Mouse (Mus musculus) midbrain, embryonic 10.5 days (tissue): ENCODE results near the gene 1700066M21Rik. TPM values are rescaled to one million over a fixed set of nuclear protein-coding genes. Genes with fewer than 3 reads are reported as not detected.

Source experiments
- DNase-seq: peaks from one replicate; pipeline ENCODE4 v3.0.0-alpha.2; 2017; ENCODE audit warnings: low spot score
- H3K27ac ChIP-seq: fragments of 300-500 bp; sonication (generic); replicated peaks from 2 replicates; pipeline ENCODE4 v1.5.1; 2016; ENCODE audit warnings: mild to moderate bottlenecking
- H3K27me3 ChIP-seq: fragments of 300-500 bp; sonication (generic); 2 replicates; pipeline ENCODE4 v1.6.1; 2016; ENCODE audit warnings: low read depth, mild to moderate bottlenecking; ENCODE audit not compliant: poor library complexity, severe bottlenecking
- H3K36me3 ChIP-seq: fragments of 300-500 bp; sonication (generic); 2 replicates; pipeline ENCODE4 v1.6.1; 2016; ENCODE audit warnings: mild to moderate bottlenecking, moderate library complexity
- H3K4me1 ChIP-seq: fragments of 300-500 bp; sonication (generic); 2 replicates; pipeline ENCODE4 v1.6.1; 2016
- H3K4me3 ChIP-seq: fragments of 300-500 bp; sonication (generic); 2 replicates; pipeline ENCODE4 v1.5.1; 2016; ENCODE audit warnings: mild to moderate bottlenecking, moderate library complexity
- H3K9me3 ChIP-seq: fragments of 300-500 bp; sonication (generic); replicated peaks from 2 replicates; pipeline ENCODE4 v1.6.1; 2016; ENCODE audit warnings: mild to moderate bottlenecking
- WGBS: fragments of 180-500 bp; shearing (Covaris S2); methylation state at CpG from one replicate; pipeline ENCODE4 v1.1.7; 2016; 5-methylcytosine and 5-hydroxymethylcytosine counted together
- polyA plus RNA-seq: library from polyadenylated mRNA; unstranded; fragments of >200 nt; fragmentation: Nextera tagmentation; extraction: Ambion mirVana; gene quantifications from 2 replicates; pipeline ENCODE4 v1.2.1, GENCODE M21; 2016

The 1700066M21Rik gene
- polyA plus RNA-seq, 1 experiment from 2014 or later = 9.3 TPM

GRCm38 (mm10) chr1:57406187-57407151 lies 29.0 kb downstream of the 1700066M21Rik start, which contains the start of the genes Maip1 and Tyw5:
Maip1 (plus strand) TSS chr1:57406328.
Tyw5 (minus strand) TSS chr1:57407101.
- DNase-seq = peak; percentile 87
- peak within 1 kb of the TSS; percentile 97 for H3K27ac ChIP-seq
- H3K36me3 ChIP-seq = peaks cover 17% of the 10 kb centered on the region
- H3K9me3 ChIP-seq = no peaks in the 10 kb centered on the region
- WGBS = under 1% methylated on average over 72 of the region's 72 CpGs
- H3K4me1 ChIP-seq = peaks cover 32% of the 10 kb centered on the region
- no peaks in the 10 kb centered on the region for H3K27me3 ChIP-seq
- H3K4me3 ChIP-seq = peak within 1 kb of the TSS; percentile 89

GRCm38 (mm10) chr1:57408994-57409393 lies 31.6 kb downstream of the 1700066M21Rik start:
- no peaks in the 10 kb centered on the region for H3K9me3 ChIP-seq
- H3K4me1 ChIP-seq = peaks cover 32% of the 10 kb centered on the region
- H3K27me3 ChIP-seq = no peaks in the 10 kb centered on the region
- 92% methylated on average over 2 of the region's 2 CpGs for WGBS
- H3K4me3 ChIP-seq = no peak overlapping the region
- no peak overlapping the region for H3K27ac ChIP-seq
- H3K36me3 ChIP-seq = peaks cover 43% of the 10 kb centered on the region
- DNase-seq = no peak

- no peaks in the 10 kb centered on the region for H3K27me3 ChIP-seq
- H3K4me3 ChIP-seq = no peak overlapping the region
- WGBS = 87% methylated on average over 2 of the region's 2 CpGs
- H3K27ac ChIP-seq = no peak overlapping the region
- H3K9me3 ChIP-seq = no peaks in the 10 kb centered on the region
- peaks cover 76% of the 10 kb centered on the region for H3K36me3 ChIP-seq
- DNase-seq = no peak
- H3K4me1 ChIP-seq = peaks cover 8% of the 10 kb centered on the region
Observed at GRCm38 (mm10) chr1:57413397-57413796, 36.0 kb downstream of the 1700066M21Rik start.

GRCm38 (mm10) chr1:57423696-57424095 lies 46.3 kb downstream of the 1700066M21Rik start:
- H3K4me3 ChIP-seq = no peak overlapping the region
- DNase-seq = no peak

GRCm38 (mm10) chr1:57428368-57429308 lies 51.2 kb downstream of the 1700066M21Rik start:
- WGBS = 56% methylated on average over 16 of the region's 16 CpGs
- DNase-seq = peak; percentile 83
- Histone ChIP-seq H3K36me3 (no peaks in the 10 kb centered on the region), H3K27ac (no peak overlapping the region), H3K4me3 (no peak overlapping the region), H3K27me3 (no peaks in the 10 kb centered on the region), H3K9me3 (no peaks in the 10 kb centered on the region), H3K4me1 (peaks cover 20% of the 10 kb centered on the region)

More at GRCm38 (mm10) chr1:57423696-57424095, 46.3 kb downstream of the 1700066M21Rik start:
- Histone ChIP-seq H3K27ac (no peak overlapping the region), H3K9me3 (no peaks in the 10 kb centered on the region), H3K36me3 (no peaks in the 10 kb centered on the region), H3K27me3 (no peaks in the 10 kb centered on the region), H3K4me1 (peaks cover 1% of the 10 kb centered on the region; the same call in 1 of the 2 replicates)
- WGBS = 13% methylated on average over 1 of the region's 1 CpGs

GRCm38 (mm10) chr1:57429786-57430483 lies 52.5 kb downstream of the 1700066M21Rik start:
- Histone ChIP-seq H3K4me1 (peaks cover 20% of the 10 kb centered on the region), H3K36me3 (no peaks in the 10 kb centered on the region), H3K27me3 (no peaks in the 10 kb centered on the region), H3K27ac (peak overlapping the region; percentile 65), H3K4me3 (peak overlapping the region; percentile 34), H3K9me3 (no peaks in the 10 kb centered on the region)
- 12% methylated on average over 12 of the region's 12 CpGs for WGBS
- peak; percentile 39 for DNase-seq

- 88% methylated on average over 7 of the region's 7 CpGs for WGBS
- no peak for DNase-seq
- no peaks in the 10 kb centered on the region for H3K36me3 ChIP-seq
- peaks cover 25% of the 10 kb centered on the region for H3K4me1 ChIP-seq
- no peaks in the 10 kb centered on the region for H3K27me3 ChIP-seq
- H3K9me3 ChIP-seq = no peaks in the 10 kb centered on the region
- no peak overlapping the region for H3K27ac ChIP-seq
- no peak overlapping the region for H3K4me3 ChIP-seq
Observed at GRCm38 (mm10) chr1:57433141-57433540, 55.7 kb downstream of the 1700066M21Rik start.

Other genes starting within 250 kb of the 1700066M21Rik start
- gene Maip1, start 28.7 kb downstream of the 1700066M21Rik start, polyA plus RNA-seq = 18.7 and 19.5 TPM in 2 replicates
- 27.9 and 33.8 TPM in 2 replicates for gene Tyw5, start 29.5 kb downstream of the 1700066M21Rik start, polyA plus RNA-seq